Mouse (Mus musculus) kidney, embryonic 14.5 days (tissue): Measurements from ENCODE around the gene Mbd3. TPM values are rescaled to one million over a fixed set of nuclear protein-coding genes. Genes with fewer than 3 reads are reported as not detected.
A peak's percentile ranks its signal among the peaks of the same experiment; 100 is the strongest.

Source experiments
- ATAC-seq: fragments of 200-750 bp; cut with Nextera tagmentation; 2 replicates; pipeline ENCODE4 v1.8.0; 2017; ENCODE audit warnings: moderate number of reproducible peaks, mild to moderate bottlenecking, moderate TSS enrichment, moderate library complexity; ENCODE audit not compliant: low FRiP score, low TSS enrichment
- H3K27ac ChIP-seq: fragments of 300-500 bp; sonication (generic); 2 replicates; pipeline ENCODE4 v1.5.1; 2014; ENCODE audit warnings: low read depth, mild to moderate bottlenecking, low read length, moderate library complexity, mixed read lengths
- H3K27me3 ChIP-seq: fragments of 300-500 bp; sonication (generic); 2 replicates; pipeline ENCODE4 v1.6.1; 2014; ENCODE audit warnings: mild to moderate bottlenecking, low read length; ENCODE audit not compliant: control insufficient read depth, insufficient read depth
- H3K36me3 ChIP-seq: fragments of 300-500 bp; sonication (generic); 2 replicates; pipeline ENCODE4 v1.6.1; 2014; ENCODE audit warnings: low read length, mixed read lengths; ENCODE audit not compliant: control insufficient read depth, insufficient read depth
- H3K4me1 ChIP-seq: fragments of 300-500 bp; sonication (generic); 2 replicates; pipeline ENCODE4 v1.6.1; 2014; ENCODE audit warnings: low read length, mixed read lengths; ENCODE audit not compliant: control insufficient read depth, insufficient read depth
- H3K4me2 ChIP-seq: fragments of 300-500 bp; sonication (generic); replicated peaks from 2 replicates; pipeline ENCODE4 v1.6.1; 2014; ENCODE audit warnings: low read depth, mild to moderate bottlenecking, low read length
- H3K4me3 ChIP-seq: fragments of 300-500 bp; sonication (generic); 2 replicates; pipeline ENCODE4 v1.5.1; 2014; ENCODE audit warnings: mild to moderate bottlenecking, low read length
- H3K9ac ChIP-seq: fragments of 300-500 bp; sonication (generic); 2 replicates; pipeline ENCODE4 v1.6.1; 2014; ENCODE audit warnings: low read depth, mild to moderate bottlenecking, low read length, moderate library complexity
- H3K9me3 ChIP-seq: fragments of 300-500 bp; sonication (generic); 2 replicates; pipeline ENCODE4 v1.6.1; 2016; ENCODE audit warnings: low read length; ENCODE audit not compliant: control insufficient read depth
- WGBS: fragments of 180-500 bp; shearing (Covaris S2); extraction: QIAGEN DNeasy Blood & Tissue Kit; methylation state at CpG from one replicate; pipeline ENCODE4 v1.1.7; 2014; 5-methylcytosine and 5-hydroxymethylcytosine counted together
- polyA plus RNA-seq: library from polyadenylated mRNA; unstranded; fragments of >200 nt; fragmentation: Nextera tagmentation; extraction: Ambion mirVana; gene quantifications from 2 replicates; pipeline ENCODE4 v1.2.1, GENCODE M21; 2014

Mbd3 gene
- polyA plus RNA-seq, 1 experiment from 2014 or later: 248 TPM

GRCm38 (mm10) chr10:80405481-80406173, 6.3 kb upstream of the Mbd3 start:
- WGBS: 55% methylated on average over 10 of the region's 10 CpGs
- Histone ChIP-seq H3K9me3 (no peaks in the 10 kb centered on the region), H3K4me1 (peaks cover 18% of the 10 kb centered on the region), H3K27ac (no peak overlapping the region; the same call in 1 of the 2 replicates), H3K27me3 (no peaks in the 10 kb centered on the region), H3K4me3 (peak overlapping the region; percentile 97), H3K36me3 (peaks cover 42% of the 10 kb centered on the region), H3K4me2 (peak overlapping the region; percentile 95), H3K9ac (peak overlapping the region; percentile 88)
- no peak for ATAC-seq

- ATAC-seq: no peak
- Histone ChIP-seq H3K9me3 (no peaks in the 10 kb centered on the region), H3K4me1 (peaks cover 23% of the 10 kb centered on the region), H3K27me3 (no peaks in the 10 kb centered on the region), H3K9ac (no peak overlapping the region), H3K4me2 (no peak overlapping the region), H3K36me3 (peaks cover 28% of the 10 kb centered on the region), H3K4me3 (no peak overlapping the region), H3K27ac (no peak overlapping the region)
- 90% methylated on average over 4 of the region's 4 CpGs for WGBS
Measured at GRCm38 (mm10) chr10:80403044-80403692, 3.8 kb upstream of the Mbd3 start.

GRCm38 (mm10) chr10:80400704-80401161, 1.4 kb upstream of the Mbd3 start:
- H3K36me3 ChIP-seq: peaks cover 42% of the 10 kb centered on the region
- H3K4me2 ChIP-seq: no peak overlapping the region
- no peaks in the 10 kb centered on the region for H3K27me3 ChIP-seq
- peak overlapping the region; percentile 69; the same call in 1 of the 2 replicates for H3K9ac ChIP-seq
- 82% methylated on average over 4 of the region's 4 CpGs for WGBS
- no peak overlapping the region for H3K4me3 ChIP-seq
- no peaks in the 10 kb centered on the region for H3K9me3 ChIP-seq
- no peak for ATAC-seq
- peak overlapping the region; percentile 94; the same call in 1 of the 2 replicates for H3K27ac ChIP-seq
- peaks cover 24% of the 10 kb centered on the region for H3K4me1 ChIP-seq

- Histone ChIP-seq H3K4me3 (peak overlapping the region; percentile 77), H3K4me2 (peak overlapping the region; percentile 72), H3K9me3 (no peaks in the 10 kb centered on the region), H3K36me3 (peaks cover 47% of the 10 kb centered on the region), H3K9ac (peak overlapping the region; percentile 69), H3K27ac (peak overlapping the region; percentile 94), H3K4me1 (peaks cover 19% of the 10 kb centered on the region), H3K27me3 (no peaks in the 10 kb centered on the region)
- ATAC-seq: no peak
- 15% methylated on average over 17 of the region's 17 CpGs for WGBS
Measured at GRCm38 (mm10) chr10:80399973-80400703, 788 bp upstream of the Mbd3 start.

- H3K27me3 ChIP-seq: no peaks in the 10 kb centered on the region
- peak; percentile 88 for ATAC-seq
- peaks cover 59% of the 10 kb centered on the region for H3K36me3 ChIP-seq
- no peaks in the 10 kb centered on the region for H3K9me3 ChIP-seq
- peak overlapping the region; percentile 100 for H3K27ac ChIP-seq
- H3K9ac ChIP-seq: peak overlapping the region; percentile 98
- peaks cover 19% of the 10 kb centered on the region for H3K4me1 ChIP-seq
- peak overlapping the region; percentile 59 for H3K4me2 ChIP-seq
- WGBS: 0% methylated on average over 54 of the region's 59 CpGs
- H3K4me3 ChIP-seq: peak overlapping the region; percentile 77
Measured at GRCm38 (mm10) chr10:80398719-80399190, 595 bp downstream of the Mbd3 start.

GRCm38 (mm10) chr10:80398174-80398535, 1.2 kb downstream of the Mbd3 start:
- Histone ChIP-seq H3K4me2 (peak overlapping the region; percentile 59), H3K4me1 (peaks cover 19% of the 10 kb centered on the region), H3K9ac (peak overlapping the region; percentile 98), H3K27me3 (no peaks in the 10 kb centered on the region), H3K27ac (peak overlapping the region; percentile 100), H3K36me3 (peaks cover 59% of the 10 kb centered on the region), H3K9me3 (no peaks in the 10 kb centered on the region), H3K4me3 (peak overlapping the region; percentile 77)
- WGBS: 0% methylated on average over 1 of the region's 1 CpGs
- no peak for ATAC-seq

- 43% methylated on average over 8 of the region's 8 CpGs for WGBS
- no peak for ATAC-seq
- H3K4me1 ChIP-seq: peaks cover 19% of the 10 kb centered on the region
- H3K4me2 ChIP-seq: peak overlapping the region; percentile 59
- H3K9ac ChIP-seq: peak overlapping the region; percentile 98
- peaks cover 59% of the 10 kb centered on the region for H3K36me3 ChIP-seq
- H3K9me3 ChIP-seq: no peaks in the 10 kb centered on the region
- peak overlapping the region; percentile 77 for H3K4me3 ChIP-seq
- H3K27ac ChIP-seq: peak overlapping the region; percentile 100; the same call in 1 of the 2 replicates
- no peaks in the 10 kb centered on the region for H3K27me3 ChIP-seq
Measured at GRCm38 (mm10) chr10:80397524-80398173, 1.7 kb downstream of the Mbd3 start.

GRCm38 (mm10) chr10:80396822-80397523, 2.4 kb downstream of the Mbd3 start:
- H3K4me2 ChIP-seq: peak overlapping the region; percentile 59
- peaks cover 19% of the 10 kb centered on the region for H3K4me1 ChIP-seq
- peak overlapping the region; percentile 77 for H3K4me3 ChIP-seq
- H3K9ac ChIP-seq: peak overlapping the region; percentile 98
- peaks cover 59% of the 10 kb centered on the region for H3K36me3 ChIP-seq
- H3K27ac ChIP-seq: 0 out of 2 replicates have a peak overlapping the region, but pooled peaks have one; percentile 24
- H3K27me3 ChIP-seq: no peaks in the 10 kb centered on the region
- H3K9me3 ChIP-seq: no peaks in the 10 kb centered on the region
- WGBS: 92% methylated on average over 11 of the region's 11 CpGs
- ATAC-seq: no peak
